Mouse (Mus musculus) liver, embryonic 14.5 days (tissue): ENCODE data around the gene Acsl5. TPM values are rescaled to one million over a fixed set of nuclear protein-coding genes. Genes with fewer than 3 reads are reported as not detected.
A peak's percentile ranks its signal among the peaks of the same experiment; 100 is the strongest.

Experiments used
- ATAC-seq: fragments of 200-750 bp; cut with Nextera tagmentation; 2 replicates; pipeline ENCODE4 v1.8.0; 2017; ENCODE audit warnings: moderate number of reproducible peaks, mild to moderate bottlenecking, moderate library complexity; ENCODE audit not compliant: insufficient read depth
- DNase-seq, 3 experiments: peaks; one replicate each; pipeline ENCODE4 v3.0.0-alpha.2; 2012 to 2013; ENCODE audit warnings: low read depth in 3 of 3, low spot score in 3 of 3
- H3K27ac ChIP-seq: fragments of 300-500 bp; sonication (generic); 2 replicates; pipeline ENCODE4 v1.5.1; 2014; ENCODE audit warnings: moderate library complexity, mild to moderate bottlenecking, control low read depth, inconsistent platforms
- H3K27me3 ChIP-seq: fragments of 300-500 bp; sonication (generic); 2 replicates; pipeline ENCODE4 v1.6.1; 2014; ENCODE audit warnings: mild to moderate bottlenecking, low read length, moderate library complexity; ENCODE audit not compliant: control insufficient read depth, insufficient read depth
- H3K36me3 ChIP-seq: fragments of 300-500 bp; sonication (generic); replicated peaks from 2 replicates; pipeline ENCODE4 v1.6.1; 2014; ENCODE audit warnings: low read depth; ENCODE audit not compliant: control insufficient read depth, insufficient read depth
- H3K4me1 ChIP-seq, 2 experiments: fragments of 200-500 bp in 1 of 2; fragments of 300-500 bp in 1 of 2; sonication (generic) in 1 of 2; replicated peaks; 2 replicates each; pipeline ENCODE4 v1.6.1; 2012 to 2014; ENCODE audit warnings: antibody characterized with exemption in 1 of 2, inconsistent platforms in 1 of 2, low read length in 1 of 2; ENCODE audit not compliant: control insufficient read depth in 2 of 2, insufficient read depth in 2 of 2
- H3K4me2 ChIP-seq: fragments of 300-500 bp; sonication (generic); 2 replicates; pipeline ENCODE4 v1.6.1; 2014; ENCODE audit warnings: low read depth, mild to moderate bottlenecking, control low read depth, moderate library complexity
- H3K4me3 ChIP-seq, 2 experiments: fragments of 200-500 bp in 1 of 2; fragments of 300-500 bp in 1 of 2; sonication (generic) in 1 of 2; 2 replicates each; pipeline ENCODE4 v1.5.1; 2012 to 2014; ENCODE audit warnings: low read depth in 2 of 2, low read length in 2 of 2, mild to moderate bottlenecking in 2 of 2, control low read depth in 1 of 2, inconsistent platforms in 1 of 2, moderate library complexity in 1 of 2; ENCODE audit not compliant: insufficient read depth in 1 of 2
- H3K9ac ChIP-seq: fragments of 300-500 bp; sonication (generic); replicated peaks from 2 replicates; pipeline ENCODE4 v1.6.1; 2014; ENCODE audit warnings: mild to moderate bottlenecking, control low read depth, moderate library complexity
- H3K9me3 ChIP-seq: fragments of 300-500 bp; sonication (generic); 2 replicates; pipeline ENCODE4 v1.6.1; 2016; ENCODE audit warnings: low read length, mixed read lengths; ENCODE audit not compliant: control insufficient read depth
- CTCF ChIP-seq: IDR thresholded peaks from 2 replicates; pipeline ENCODE4 v1.5.1; 2016; ENCODE audit warnings: antibody characterized with exemption, low read depth, control low read depth
- EP300 ChIP-seq: IDR thresholded peaks from 2 replicates; pipeline ENCODE4 v1.6.1; 2016; ENCODE audit warnings: antibody characterized with exemption, low read depth
- WGBS: fragments of 180-500 bp; shearing (Covaris S2); extraction: QIAGEN DNeasy Blood & Tissue Kit; methylation state at CpG from one replicate; pipeline ENCODE4 v1.1.7; 2014; ENCODE audit not compliant: insufficient replicate concordance; 5-methylcytosine and 5-hydroxymethylcytosine counted together
- polyA plus RNA-seq, 2 experiments: library from polyadenylated mRNA; depleted of rRNA in 1 of 2; stranded (reverse) in 1 of 2; unstranded in 1 of 2; fragments of >200 nt; fragmentation: Nextera tagmentation in 1 of 2; extraction: Ambion mirVana in 1 of 2; gene quantifications; 2 replicates each; pipeline versions ENCODE4 v1.2.1 to v1.2.3; 2012 to 2014

Gene Acsl5
- polyA plus RNA-seq, 2 experiments: 50.3 to 117 TPM

- Histone ChIP-seq H3K27ac (peak overlapping the region; percentile 62; the same call in 1 of the 2 replicates), H3K9ac (no peak overlapping the region), H3K4me1 (peaks cover 18 to 32% of the 10 kb centered on the region in 2 experiments), H3K4me3 (no peak overlapping the region), H3K4me2 (peak overlapping the region; percentile 40), H3K9me3 (no peaks in the 10 kb centered on the region), H3K36me3 (no peaks in the 10 kb centered on the region), H3K27me3 (no peaks in the 10 kb centered on the region)
- TF ChIP-seq CTCF (no peak), EP300 (no peak)
- DNase-seq (no peak), ATAC-seq (no peak)
- 74% methylated on average over 5 of the region's 5 CpGs for WGBS
These were observed 4.2 kb upstream of the Acsl5 start for GRCm38 (mm10) chr19:55247563-55247962.

GRCm38 (mm10) chr19:55247991-55248520, 3.7 kb upstream of the Acsl5 start:
- Histone ChIP-seq H3K9me3 (no peaks in the 10 kb centered on the region), H3K27ac (peak overlapping the region; percentile 62), H3K27me3 (no peaks in the 10 kb centered on the region), H3K4me2 (peak overlapping the region; percentile 40), H3K36me3 (no peaks in the 10 kb centered on the region), H3K4me3 (no peak overlapping the region), H3K9ac (peak overlapping the region; percentile 31; the same call in 1 of the 2 replicates), H3K4me1 (peaks cover 18 to 32% of the 10 kb centered on the region in 2 experiments)
- ATAC-seq (peak; percentile 44), DNase-seq (no peak)
- TF ChIP-seq CTCF (no peak), EP300 (peak; percentile 28)
- WGBS: 8% methylated on average over 9 of the region's 9 CpGs

- no peaks in the 10 kb centered on the region for H3K27me3 ChIP-seq
- H3K4me3 ChIP-seq: no peak overlapping the region
- 64% methylated on average over 5 of the region's 5 CpGs for WGBS
- ATAC-seq: no peak
- no peaks in the 10 kb centered on the region for H3K36me3 ChIP-seq
- H3K9me3 ChIP-seq: no peaks in the 10 kb centered on the region
- no peak for DNase-seq
- H3K27ac ChIP-seq: no peak overlapping the region
- no peak overlapping the region for H3K9ac ChIP-seq
- peaks cover 21 to 23% of the 10 kb centered on the region in 2 experiments for H3K4me1 ChIP-seq
- H3K4me2 ChIP-seq: no peak overlapping the region
- TF ChIP-seq CTCF (no peak), EP300 (no peak)
These were observed 1.3 kb upstream of the Acsl5 start for GRCm38 (mm10) chr19:55250451-55250850.

GRCm38 (mm10) chr19:55253239-55253569, 1.5 kb downstream of the Acsl5 start:
- ATAC-seq (peak; percentile 11), DNase-seq (no peak)
- H3K9ac ChIP-seq: peak overlapping the region; percentile 86
- WGBS: under 1% methylated on average over 9 of the region's 9 CpGs
- H3K4me2 ChIP-seq: peak overlapping the region; percentile 72
- H3K4me3 ChIP-seq: peak overlapping the region; percentile 73 to 93
- peak overlapping the region; percentile 80 for H3K27ac ChIP-seq
- TF ChIP-seq CTCF (no peak), EP300 (no peak)
- peaks cover 29 to 33% of the 10 kb centered on the region in 2 experiments for H3K4me1 ChIP-seq
- H3K36me3 ChIP-seq: no peaks in the 10 kb centered on the region
- no peaks in the 10 kb centered on the region for H3K27me3 ChIP-seq
- H3K9me3 ChIP-seq: no peaks in the 10 kb centered on the region

GRCm38 (mm10) chr19:55253570-55254441, 2.1 kb downstream of the Acsl5 start:
- Histone ChIP-seq H3K4me2 (peak overlapping the region; percentile 72), H3K4me1 (peaks cover 33 to 37% of the 10 kb centered on the region in 2 experiments), H3K9me3 (no peaks in the 10 kb centered on the region), H3K36me3 (no peaks in the 10 kb centered on the region), H3K27me3 (no peaks in the 10 kb centered on the region), H3K9ac (peak overlapping the region; percentile 86), H3K27ac (peak overlapping the region; percentile 80), H3K4me3 (peak overlapping the region; percentile 73 to 93)
- ATAC-seq (peak; percentile 64), DNase-seq (peak in 1 of 3 experiments; percentile 57)
- WGBS: under 1% methylated on average over 32 of the region's 32 CpGs
- no peak for TF ChIP-seq EP300
- 0 out of 2 replicates have a peak, but pooled peaks have one; percentile 4 for TF ChIP-seq CTCF
